Mouse (Mus musculus) MEL (cell line): Measurements from ENCODE around the gene Zmiz1. TPM values are rescaled to one million over a fixed set of nuclear protein-coding genes. Genes with fewer than 3 reads are reported as not detected.

Source experiments
- DNase-seq: peaks from one replicate; pipeline ENCODE4 v3.0.0; 2011; ENCODE audit warnings: low read depth, low spot score
- H3K27ac ChIP-seq: 2 replicates; pipeline ENCODE4 v1.5.1; 2012; ENCODE audit warnings: low read depth, mild to moderate bottlenecking, control low read depth, low read length, moderate library complexity; ENCODE audit not compliant: control insufficient read depth
- H3K27me3 ChIP-seq, 2 experiments: fragments of 150-350 bp in 1 of 2; sonication (generic) in 1 of 2; 2 replicates each; pipeline ENCODE4 v1.6.1; 2012; ENCODE audit warnings: low read length in 2 of 2, mild to moderate bottlenecking in 2 of 2, improper control_type of control experiment in 1 of 2, moderate library complexity in 1 of 2; ENCODE audit not compliant: insufficient read depth in 2 of 2, control insufficient read depth in 1 of 2
- H3K36me3 ChIP-seq, 2 experiments: 2 replicates each; pipeline ENCODE4 v1.6.1; 2012 to 2014; ENCODE audit warnings: low read length in 2 of 2, improper control_type of control experiment in 1 of 2, inconsistent platforms in 1 of 2, mild to moderate bottlenecking in 1 of 2; ENCODE audit not compliant: insufficient read depth in 2 of 2, control insufficient read depth in 1 of 2
- H3K4me1 ChIP-seq, 2 experiments: fragments of 150-350 bp in 1 of 2; sonication (generic) in 1 of 2; 2 replicates each; pipeline ENCODE4 v1.6.1; 2012; ENCODE audit warnings: low read length in 2 of 2, improper control_type of control experiment in 1 of 2, mild to moderate bottlenecking in 1 of 2; ENCODE audit not compliant: insufficient read depth in 2 of 2, control insufficient read depth in 1 of 2
- H3K4me3 ChIP-seq, 2 experiments: fragments of 150-350 bp in 1 of 2; sonication (generic) in 1 of 2; 2 replicates each; pipeline ENCODE4 v1.5.1; 2012; ENCODE audit warnings: low read depth in 2 of 2, low read length in 2 of 2, mild to moderate bottlenecking in 2 of 2, moderate library complexity in 2 of 2, control low read depth in 1 of 2, improper control_type of control experiment in 1 of 2; ENCODE audit not compliant: control insufficient read depth in 1 of 2, insufficient read depth in 1 of 2
- H3K79me2 ChIP-seq: 2 replicates; pipeline ENCODE4 v1.6.1; 2012; ENCODE audit warnings: mild to moderate bottlenecking, low read length, moderate library complexity; ENCODE audit not compliant: control insufficient read depth, poor library complexity, insufficient read depth
- H3K9ac ChIP-seq: 2 replicates; pipeline ENCODE4 v1.6.1; 2012; ENCODE audit warnings: low read depth, mild to moderate bottlenecking, control low read depth, low read length, moderate library complexity; ENCODE audit not compliant: control insufficient read depth, poor library complexity, severe bottlenecking
- H3K9me3 ChIP-seq: fragments of 150-350 bp; sonication (generic); replicated peaks from 2 replicates; pipeline ENCODE4 v1.6.1; 2012; ENCODE audit warnings: mild to moderate bottlenecking, low read length, improper control_type of control experiment, moderate library complexity; ENCODE audit not compliant: insufficient read depth
- BHLHE40 ChIP-seq: IDR thresholded peaks from 2 replicates; pipeline ENCODE4 v1.6.1; 2012; ENCODE audit warnings: low read depth, mild to moderate bottlenecking, inconsistent platforms, low read length, improper control_type of control experiment, borderline replicate concordance
- CHD1 ChIP-seq: IDR thresholded peaks from 2 replicates; pipeline ENCODE4 v1.6.1; 2012; ENCODE audit warnings: low read depth, mild to moderate bottlenecking, inconsistent platforms, low read length, improper control_type of control experiment
- CHD2 ChIP-seq: IDR thresholded peaks from 2 replicates; pipeline ENCODE4 v1.6.1; 2011; ENCODE audit warnings: low read length, improper control_type of control experiment
- EP300 ChIP-seq, 2 experiments: IDR thresholded peaks; 2 replicates each; pipeline ENCODE4 v1.6.1; 2011; ENCODE audit warnings: improper control_type of control experiment in 2 of 2, low read length in 2 of 2, low read depth in 1 of 2, mild to moderate bottlenecking in 1 of 2
- GABPA ChIP-seq: IDR thresholded peaks from 2 replicates; pipeline ENCODE4 v1.6.1; 2012; ENCODE audit warnings: low read depth, mild to moderate bottlenecking, inconsistent platforms, low read length, improper control_type of control experiment, moderate library complexity
- GATA1 ChIP-seq: IDR thresholded peaks from 2 replicates; pipeline ENCODE4 v1.6.1; 2011; ENCODE audit warnings: low read depth, low read length, improper control_type of control experiment
- HCFC1 ChIP-seq: IDR thresholded peaks from 2 replicates; pipeline ENCODE4 v1.6.1; 2012; ENCODE audit warnings: low read depth, mild to moderate bottlenecking, inconsistent platforms, low read length, improper control_type of control experiment, moderate library complexity
- KAT2A ChIP-seq: conservative IDR thresholded peaks from 2 replicates; pipeline ENCODE4 v1.6.1; 2012; ENCODE audit warnings: low read depth, low read length, improper control_type of control experiment, inconsistent platforms
- MAFK ChIP-seq: IDR thresholded peaks from 2 replicates; pipeline ENCODE4 v1.6.1; 2011; ENCODE audit warnings: low read depth, mild to moderate bottlenecking, low read length, improper control_type of control experiment, borderline replicate concordance
- MAX ChIP-seq: IDR thresholded peaks from 2 replicates; pipeline ENCODE4 v1.6.1; 2011; ENCODE audit warnings: low read length, improper control_type of control experiment
- MAZ ChIP-seq: IDR thresholded peaks from 2 replicates; pipeline ENCODE4 v1.6.1; 2012; ENCODE audit warnings: low read depth, mild to moderate bottlenecking, inconsistent platforms, low read length, improper control_type of control experiment
- MYB ChIP-seq: IDR thresholded peaks from 2 replicates; pipeline ENCODE4 v1.6.1; 2011; ENCODE audit warnings: mild to moderate bottlenecking, low read depth, low read length, improper control_type of control experiment
- MYC ChIP-seq: IDR thresholded peaks from 2 replicates; pipeline ENCODE4 v1.6.1; 2011; ENCODE audit warnings: low read depth, mild to moderate bottlenecking, low read length, improper control_type of control experiment, moderate library complexity
- NRF1 ChIP-seq: IDR thresholded peaks from 2 replicates; pipeline ENCODE4 v1.6.1; 2014; ENCODE audit warnings: low read depth, mild to moderate bottlenecking, inconsistent platforms, low read length, improper control_type of control experiment, moderate library complexity; ENCODE audit not compliant: poor library complexity, insufficient read depth, severe bottlenecking
- POLR2AphosphoS2 ChIP-seq: IDR thresholded peaks from 2 replicates; pipeline ENCODE4 v1.6.1; 2011; ENCODE audit warnings: low read length, improper control_type of control experiment
- RAD21 ChIP-seq: IDR thresholded peaks from 2 replicates; pipeline ENCODE4 v1.6.1; 2011; ENCODE audit warnings: mild to moderate bottlenecking, low read depth, low read length, improper control_type of control experiment
- RCOR1 ChIP-seq: IDR thresholded peaks from 2 replicates; pipeline ENCODE4 v1.6.1; 2012; ENCODE audit warnings: low read depth, mild to moderate bottlenecking, inconsistent platforms, low read length, improper control_type of control experiment
- SIN3A ChIP-seq: IDR thresholded peaks from 2 replicates; pipeline ENCODE4 v1.6.1; 2012; ENCODE audit warnings: low read length, improper control_type of control experiment, inconsistent platforms
- SMC3 ChIP-seq: IDR thresholded peaks from 2 replicates; pipeline ENCODE4 v1.6.1; 2011; ENCODE audit warnings: low read depth, low read length, improper control_type of control experiment
- TAL1 ChIP-seq: IDR thresholded peaks from 2 replicates; pipeline ENCODE4 v1.6.1; 2012; ENCODE audit warnings: mild to moderate bottlenecking, inconsistent platforms, low read length, moderate library complexity, mixed read lengths
- UBTF ChIP-seq: IDR thresholded peaks from 2 replicates; pipeline ENCODE4 v1.6.1; 2012; ENCODE audit warnings: low read depth, mild to moderate bottlenecking, inconsistent platforms, low read length, improper control_type of control experiment, moderate library complexity, borderline replicate concordance; ENCODE audit not compliant: insufficient read depth
- USF2 ChIP-seq, 2 experiments: IDR thresholded peaks; 2 replicates each; pipeline ENCODE4 v1.6.1; 2011 to 2012; ENCODE audit warnings: improper control_type of control experiment in 2 of 2, low read length in 2 of 2, borderline replicate concordance in 1 of 2, inconsistent platforms in 1 of 2, low read depth in 1 of 2, mild to moderate bottlenecking in 1 of 2; ENCODE audit not compliant: insufficient read depth in 1 of 2
- ZC3H11A ChIP-seq: IDR thresholded peaks from 2 replicates; pipeline ENCODE4 v1.6.1; 2012; ENCODE audit warnings: low read depth, mild to moderate bottlenecking, inconsistent platforms, low read length, improper control_type of control experiment
- ZKSCAN1 ChIP-seq: IDR thresholded peaks from 2 replicates; pipeline ENCODE4 v1.6.1; 2012; ENCODE audit warnings: low read depth, mild to moderate bottlenecking, inconsistent platforms, low read length, improper control_type of control experiment, moderate library complexity
- polyA plus RNA-seq, 2 experiments: library from polyadenylated mRNA; stranded (reverse) in 1 of 2; unstranded in 1 of 2; fragments of >175 nt in 1 of 2; fragments of >200 nt in 1 of 2; gene quantifications; 2 replicates each; pipeline versions ENCODE4 v1.2.1 to v1.2.4; 2012; ENCODE audit warnings: low replicate concordance in 2 of 2, low read depth in 1 of 2; ENCODE audit not compliant: insufficient read length in 2 of 2, insufficient read depth in 1 of 2, missing spikeins in 1 of 2
- total RNA-seq: library from RNA; depleted of rRNA; stranded (reverse); fragments of 300-350 nt; gene quantifications from 2 replicates; pipeline ENCODE4 v1.2.3, GENCODE M21; 2012

The Zmiz1 gene
- total and polyA plus RNA-seq, 3 experiments, result 2.7 to 19.9 TPM; not detected in 1

DNA sequence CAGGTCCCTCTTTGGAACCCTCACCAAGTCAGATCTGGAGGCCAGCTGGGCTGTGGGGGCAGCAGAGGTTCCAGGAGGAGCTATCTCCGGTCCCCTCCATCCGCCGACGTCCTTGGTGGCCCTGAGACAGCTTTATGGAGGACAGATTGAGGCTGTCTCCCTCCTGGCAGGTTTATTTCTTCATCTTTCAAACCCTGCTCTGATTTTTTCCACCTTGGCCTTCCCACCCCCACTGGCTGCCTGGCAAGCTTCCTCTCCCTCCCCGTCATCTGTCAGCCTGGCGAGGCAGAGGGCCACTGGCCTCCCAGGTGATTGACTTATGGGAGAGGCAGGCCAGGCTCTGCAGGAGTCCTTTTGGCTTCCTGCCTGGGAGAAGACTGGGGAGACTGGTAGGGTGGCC, 89.7 kb downstream of the Zmiz1 start:
- H3K4me1 ChIP-seq, result no peaks in the 10 kb centered on the region
- H3K9me3 ChIP-seq, result no peaks in the 10 kb centered on the region
- no peak for TF ChIP-seq POLR2AphosphoS2
- TF ChIP-seq ZC3H11A, result no peak
- TF ChIP-seq MAZ, result no peak
- no peak for TF ChIP-seq CHD1
- TF ChIP-seq MYB, result no peak
- no peak for TF ChIP-seq BHLHE40
- no peak for TF ChIP-seq GABPA
- no peak for TF ChIP-seq HCFC1
- TF ChIP-seq, all 39 proteins: peak for 0
- Histone ChIP-seq H3K79me2 (no peaks in the 10 kb centered on the region), H3K36me3 (no peaks in the 10 kb centered on the region), H3K27me3 (no peaks in the 10 kb centered on the region), H3K27ac (no peak overlapping the region), H3K9ac (no peak overlapping the region), H3K4me3 (no peak overlapping the region)
- DNase-seq, result no peak

DNA sequence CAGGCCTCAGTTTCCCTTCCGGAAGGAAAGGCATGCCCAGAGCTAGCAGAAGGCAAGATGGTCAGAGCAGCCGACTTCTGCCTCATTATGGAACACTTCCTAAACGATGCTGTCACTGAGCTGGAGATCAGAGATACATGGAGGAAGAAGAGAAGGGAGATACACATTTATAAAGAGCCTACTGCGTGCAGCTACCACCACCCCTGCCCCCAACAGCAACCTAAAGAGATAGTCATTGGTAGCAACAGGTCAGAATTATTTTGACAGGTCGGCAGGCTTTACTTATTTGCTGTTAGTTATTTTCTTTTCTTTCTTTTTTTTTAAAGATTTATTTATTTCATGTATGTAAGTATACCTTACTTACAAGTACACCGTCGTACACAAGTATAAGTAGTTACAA, 90.1 kb downstream of the Zmiz1 start:
- no peaks in the 10 kb centered on the region for H3K9me3 ChIP-seq
- no peaks in the 10 kb centered on the region for H3K27me3 ChIP-seq
- no peak overlapping the region for H3K9ac ChIP-seq
- H3K4me3 ChIP-seq, result no peak overlapping the region
- H3K27ac ChIP-seq, result no peak overlapping the region
- TF ChIP-seq ZKSCAN1, result peak; percentile 84
- no peak for TF ChIP-seq NRF1
- H3K36me3 ChIP-seq, result no peaks in the 10 kb centered on the region
- no peaks in the 10 kb centered on the region for H3K79me2 ChIP-seq
- H3K4me1 ChIP-seq, result no peaks in the 10 kb centered on the region
- DNase-seq, result no peak

DNA sequence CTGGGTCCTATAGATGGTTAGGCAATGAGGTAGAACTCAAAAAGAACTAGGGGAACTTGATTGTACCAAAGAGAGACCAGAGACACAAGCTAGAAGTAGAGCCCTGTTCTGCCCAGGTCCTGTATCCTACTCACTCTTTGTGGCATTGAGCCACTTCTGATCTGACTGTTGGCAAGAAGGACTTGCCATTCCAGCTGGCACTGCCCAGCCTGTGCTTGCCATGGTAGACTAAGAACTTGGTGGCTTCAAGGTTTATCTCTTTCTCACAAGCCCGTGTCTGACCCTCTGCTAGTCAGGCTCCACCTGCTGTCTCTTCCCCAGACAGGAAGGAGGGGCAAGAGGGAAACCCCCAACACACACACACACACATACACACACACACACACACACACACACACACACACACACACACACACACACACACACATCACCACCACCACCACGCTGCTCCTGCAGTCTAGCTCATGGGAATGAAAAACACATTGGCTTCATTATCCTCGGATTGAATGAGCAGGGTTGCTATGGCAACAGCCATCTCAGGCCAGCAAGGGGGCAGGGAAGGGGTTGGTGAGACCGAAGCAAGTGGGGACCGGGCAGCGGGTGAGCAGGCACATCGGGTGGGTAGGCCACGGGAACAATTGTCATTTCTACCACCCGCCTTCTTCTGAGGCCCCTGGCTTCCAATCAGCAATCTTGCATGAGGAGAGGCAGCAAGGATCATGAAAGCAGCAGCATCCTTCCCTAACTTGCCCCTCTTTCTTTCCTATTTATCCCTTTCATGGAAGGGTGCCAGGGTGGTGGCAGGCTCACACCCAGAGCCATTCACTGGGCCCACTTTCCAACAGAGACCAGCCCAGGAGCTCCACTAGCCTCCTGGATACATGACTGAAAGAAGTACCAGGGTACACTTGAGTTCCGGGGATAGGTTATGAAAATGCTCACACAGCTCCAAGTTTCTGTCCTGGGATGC, 91.2 kb downstream of the Zmiz1 start:
- H3K9me3 ChIP-seq, result no peaks in the 10 kb centered on the region
- no peak for TF ChIP-seq SIN3A
- TF ChIP-seq CHD2, result no peak
- TF ChIP-seq SMC3, result no peak
- TF ChIP-seq MAX, result no peak
- TF ChIP-seq EP300 (IDR thresholded peaks at IDR 0.05; ENCODE audit: low read depth in 1 of 2, low read length in 2 of 2), result no peak
- no peak for TF ChIP-seq KAT2A
- TF ChIP-seq MAFK, result no peak
- TF ChIP-seq RCOR1, result no peak
- no peak for TF ChIP-seq TAL1
- no peak for TF ChIP-seq MAZ
- no peak for TF ChIP-seq GATA1
- TF ChIP-seq UBTF, result no peak
- no peak for TF ChIP-seq RAD21
- no peak for TF ChIP-seq MYC
- no peak for TF ChIP-seq MYB
- TF ChIP-seq USF2 (IDR thresholded peaks at IDR 0.05; ENCODE audit: borderline replicate concordance in 1 of 2, insufficient read depth in 1 of 2, low read depth in 1 of 2, low read length in 2 of 2), result no peak
- TF ChIP-seq ZKSCAN1, result no peak
- no peak for TF ChIP-seq GABPA
- TF ChIP-seq, all 39 proteins: peak for 0
- Histone ChIP-seq H3K79me2 (no peaks in the 10 kb centered on the region), H3K9ac (no peak overlapping the region), H3K4me1 (no peaks in the 10 kb centered on the region), H3K27me3 (no peaks in the 10 kb centered on the region), H3K4me3 (no peak overlapping the region), H3K36me3 (no peaks in the 10 kb centered on the region), H3K27ac (no peak overlapping the region)
- no peak for DNase-seq
